Mouse (Mus musculus) kidney, adult 2 months (tissue): ENCODE results near the gene Satb2. TPM values are rescaled to one million over a fixed set of nuclear protein-coding genes. Genes with fewer than 3 reads are reported as not detected.

Source experiments
- DNase-seq: peaks from one replicate; pipeline ENCODE4 v3.0.0; 2021
- H3K27ac ChIP-seq: fragments of 200-500 bp; 2 replicates; pipeline ENCODE4 v1.5.1; 2012; ENCODE audit warnings: low read depth, low read length, control low read depth, inconsistent platforms; ENCODE audit not compliant: insufficient read depth
- H3K27me3 ChIP-seq: fragments of 200-500 bp; replicated peaks from 2 replicates; pipeline ENCODE4 v1.6.1; 2012; ENCODE audit warnings: mild to moderate bottlenecking, moderate library complexity, low read length, inconsistent platforms; ENCODE audit not compliant: control insufficient read depth, insufficient read depth
- H3K36me3 ChIP-seq: fragments of 200-500 bp; 2 replicates; pipeline ENCODE4 v1.6.1; 2012; ENCODE audit warnings: mild to moderate bottlenecking, moderate library complexity, low read length, inconsistent platforms; ENCODE audit not compliant: control insufficient read depth, insufficient read depth
- H3K4me1 ChIP-seq: fragments of 200-500 bp; 2 replicates; pipeline ENCODE4 v1.6.1; 2011; ENCODE audit warnings: low read length; ENCODE audit not compliant: control insufficient read depth, insufficient read depth
- H3K4me3 ChIP-seq: fragments of 200-500 bp; 2 replicates; pipeline ENCODE4 v1.5.1; 2011; ENCODE audit warnings: mild to moderate bottlenecking, low read depth, low read length, control low read depth; ENCODE audit not compliant: insufficient read depth
- CTCF ChIP-seq: fragments of 200-500 bp; conservative IDR thresholded peaks from 2 replicates; pipeline ENCODE4 v1.5.1; 2011; ENCODE audit warnings: low read depth, mild to moderate bottlenecking, control low read depth, low read length, moderate library complexity, mixed read lengths; ENCODE audit not compliant: insufficient read depth, insufficient read length
- POLR2A ChIP-seq: fragments of 200-500 bp; IDR thresholded peaks from one replicate; pipeline ENCODE4 v1.6.1; 2011; ENCODE audit warnings: low read depth, low read length, control low read depth
- WGBS: fragments of 180-500 bp; shearing (Covaris S2); methylation state at CpG from one replicate; pipeline ENCODE4 v1.1.7; 2018; 5-methylcytosine and 5-hydroxymethylcytosine counted together
- polyA plus RNA-seq: library from polyadenylated mRNA; depleted of rRNA; stranded (reverse); fragments of >200 nt; gene quantifications from 2 replicates; pipeline ENCODE4 v1.2.3, GENCODE M21; 2012

The Satb2 gene
- polyA plus RNA-seq, 1 experiment, result 4.7 TPM

GRCm38 (mm10) chr1:56955739-56956085 is 22.7 kb downstream of the Satb2 start:
- WGBS, result 65% methylated on average over 12 of the region's 12 CpGs
- no peaks in the 10 kb centered on the region for H3K27me3 ChIP-seq

GRCm38 (mm10) chr1:56955055-56955738 is 23.3 kb downstream of the Satb2 start:
- no peak for DNase-seq
- no peaks in the 10 kb centered on the region for H3K36me3 ChIP-seq
- 66% methylated on average over 14 of the region's 14 CpGs for WGBS
- no peaks in the 10 kb centered on the region for H3K4me1 ChIP-seq
- TF ChIP-seq POLR2A (no peak), CTCF (no peak)
- H3K27ac ChIP-seq, result no peak overlapping the region
- H3K27me3 ChIP-seq, result no peaks in the 10 kb centered on the region
- H3K4me3 ChIP-seq, result no peak overlapping the region

More at GRCm38 (mm10) chr1:56955739-56956085, 22.7 kb downstream of the Satb2 start:
- Histone ChIP-seq H3K4me3 (no peak overlapping the region), H3K36me3 (no peaks in the 10 kb centered on the region), H3K27ac (no peak overlapping the region), H3K4me1 (no peaks in the 10 kb centered on the region)
- no peak for DNase-seq
- no peak for TF ChIP-seq POLR2A
- no peak for TF ChIP-seq CTCF

GRCm38 (mm10) chr1:56953538-56953937 is 24.9 kb downstream of the Satb2 start:
- Histone ChIP-seq H3K27ac (no peak overlapping the region), H3K36me3 (no peaks in the 10 kb centered on the region), H3K4me1 (no peaks in the 10 kb centered on the region), H3K4me3 (no peak overlapping the region), H3K27me3 (no peaks in the 10 kb centered on the region)
- no peak for DNase-seq
- WGBS, result 85% methylated on average over 2 of the region's 2 CpGs
- no peak for TF ChIP-seq POLR2A
- TF ChIP-seq CTCF, result no peak

- Histone ChIP-seq H3K27me3 (no peaks in the 10 kb centered on the region), H3K27ac (no peak overlapping the region), H3K4me3 (no peak overlapping the region), H3K36me3 (no peaks in the 10 kb centered on the region), H3K4me1 (no peaks in the 10 kb centered on the region)
- WGBS, result 80% methylated on average over 4 of the region's 4 CpGs
- no peak for TF ChIP-seq POLR2A
- no peak for TF ChIP-seq CTCF
- DNase-seq, result no peak
These were observed 26.5 kb downstream of the Satb2 start for GRCm38 (mm10) chr1:56951980-56952379.

GRCm38 (mm10) chr1:56951525-56951924 is 26.9 kb downstream of the Satb2 start:
- H3K4me3 ChIP-seq, result no peak overlapping the region
- TF ChIP-seq POLR2A, result no peak
- no peak for TF ChIP-seq CTCF
- no peaks in the 10 kb centered on the region for H3K4me1 ChIP-seq
- DNase-seq, result no peak
- no peaks in the 10 kb centered on the region for H3K36me3 ChIP-seq
- WGBS, result 78% methylated on average over 6 of the region's 6 CpGs
- no peak overlapping the region for H3K27ac ChIP-seq
- no peaks in the 10 kb centered on the region for H3K27me3 ChIP-seq

GRCm38 (mm10) chr1:56939432-56939831 is 39.0 kb downstream of the Satb2 start:
- Histone ChIP-seq H3K36me3 (no peaks in the 10 kb centered on the region), H3K4me3 (no peak overlapping the region), H3K27me3 (no peaks in the 10 kb centered on the region), H3K27ac (no peak overlapping the region), H3K4me1 (peaks cover 3% of the 10 kb centered on the region; the same call in 1 of the 2 replicates)
- TF ChIP-seq CTCF (no peak), POLR2A (no peak)
- no peak for DNase-seq
- 86% methylated on average over 4 of the region's 4 CpGs for WGBS

GRCm38 (mm10) chr1:56938432-56938831 is 40.0 kb downstream of the Satb2 start:
- H3K4me1 ChIP-seq, result peaks cover 3% of the 10 kb centered on the region; the same call in 1 of the 2 replicates
- H3K27me3 ChIP-seq, result no peaks in the 10 kb centered on the region
- no peak for DNase-seq
- no peak overlapping the region for H3K27ac ChIP-seq
- 72% methylated on average over 3 of the region's 3 CpGs for WGBS
- no peak overlapping the region for H3K4me3 ChIP-seq
- no peaks in the 10 kb centered on the region for H3K36me3 ChIP-seq
- TF ChIP-seq POLR2A (no peak), CTCF (no peak)

- no peak overlapping the region for H3K27ac ChIP-seq
- no peak for DNase-seq
- no peaks in the 10 kb centered on the region for H3K36me3 ChIP-seq
- H3K4me1 ChIP-seq, result peaks cover 3% of the 10 kb centered on the region; the same call in 1 of the 2 replicates
- H3K27me3 ChIP-seq, result no peaks in the 10 kb centered on the region
- WGBS, result 90% methylated on average over 3 of the region's 3 CpGs
- no peak overlapping the region for H3K4me3 ChIP-seq
- TF ChIP-seq POLR2A (no peak), CTCF (no peak)
These were observed 41.9 kb downstream of the Satb2 start for GRCm38 (mm10) chr1:56936554-56936953.
